Mouse (Mus musculus): Measurements from ENCODE around the gene Dgcr6. TPM values are rescaled to one million over a fixed set of nuclear protein-coding genes. Genes with fewer than 3 reads are reported as not detected.
"Not testable (repeated sequence)": the region's sequence is repeated elsewhere in the genome, so short reads cannot be mapped to it uniquely, and the experiment has no call there.

Gene Dgcr6
- polyA plus RNA-seq (2015; fragmentation: Nextera tagmentation; extraction: Ambion mirVana) = 145 and 156 TPM in 2 replicates

- Histone ChIP-seq H3K36me3 (ENCODE audit: control insufficient read depth, insufficient read depth) (no peaks in the 10 kb centered on the region), H3K9me3 (ENCODE audit: control insufficient read depth, low read length) (no peaks in the 10 kb centered on the region), H3K4me3 (replicated peaks; ENCODE audit: low read length) (no peak within 1 kb of the TSS), H3K27me3 (replicated peaks; ENCODE audit: control insufficient read depth, insufficient read depth, low read length) (no peaks in the 10 kb centered on the region), H3K9ac (replicated peaks; ENCODE audit: low read depth, low read length) (no peak within 1 kb of the TSS; the same call in 1 of the 2 replicates), H3K4me1 (replicated peaks; ENCODE audit: control insufficient read depth, insufficient read depth, low read length) (peaks cover 2% of the 10 kb centered on the region; the same call in 1 of the 2 replicates), H3K27ac (ENCODE audit: low read length) (no peak within 1 kb of the TSS), H3K4me2 (ENCODE audit: low read length) (no peak within 1 kb of the TSS)
- peak; percentile 90 for ATAC-seq
- WGBS = 14% methylated on average over 11 of the region's 11 CpGs
These were observed at the start of gene Dgcr6 for GRCm38 (mm10) chr16:18052731-18053202. Gene Dgcr6, plus strand, starts transcription at chr16:18052860.

- 65% methylated on average over 5 of the region's 5 CpGs for WGBS
- no peak overlapping the region for H3K4me2 ChIP-seq (ENCODE audit: low read length)
These were observed 48.1 kb upstream of the Dgcr6 start for GRCm38 (mm10) chr16:18004589-18004988.

GRCm38 (mm10) chr16:18007083-18007482, 45.6 kb upstream of the Dgcr6 start:
- no peak overlapping the region for H3K27ac ChIP-seq (ENCODE audit: low read length)
- no peaks in the 10 kb centered on the region for H3K9me3 ChIP-seq (ENCODE audit: control insufficient read depth, low read length)
- no peak for ATAC-seq
- no peaks in the 10 kb centered on the region for H3K4me1 ChIP-seq (replicated peaks; ENCODE audit: control insufficient read depth, insufficient read depth, low read length)
- no peak overlapping the region for H3K4me2 ChIP-seq (ENCODE audit: low read length)
- H3K36me3 ChIP-seq (ENCODE audit: control insufficient read depth, insufficient read depth) = no peaks in the 10 kb centered on the region
- no peaks in the 10 kb centered on the region for H3K27me3 ChIP-seq (replicated peaks; ENCODE audit: control insufficient read depth, insufficient read depth, low read length)
- H3K4me3 ChIP-seq (replicated peaks; ENCODE audit: low read length) = no peak overlapping the region
- WGBS = 40% methylated on average over 4 of the region's 4 CpGs
- no peak overlapping the region for H3K9ac ChIP-seq (replicated peaks; ENCODE audit: low read depth, low read length)

More at GRCm38 (mm10) chr16:18004589-18004988, 48.1 kb upstream of the Dgcr6 start:
- Histone ChIP-seq H3K27ac (ENCODE audit: low read length) (no peak overlapping the region), H3K4me3 (replicated peaks; ENCODE audit: low read length) (no peak overlapping the region), H3K9me3 (ENCODE audit: control insufficient read depth, low read length) (no peaks in the 10 kb centered on the region), H3K9ac (replicated peaks; ENCODE audit: low read depth, low read length) (no peak overlapping the region), H3K36me3 (ENCODE audit: control insufficient read depth, insufficient read depth) (no peaks in the 10 kb centered on the region), H3K4me1 (replicated peaks; ENCODE audit: control insufficient read depth, insufficient read depth, low read length) (no peaks in the 10 kb centered on the region), H3K27me3 (replicated peaks; ENCODE audit: control insufficient read depth, insufficient read depth, low read length) (no peaks in the 10 kb centered on the region)
- ATAC-seq = no peak

- H3K27ac ChIP-seq (ENCODE audit: low read length) = no peak overlapping the region
- no peak overlapping the region for H3K4me2 ChIP-seq (ENCODE audit: low read length)
- H3K27me3 ChIP-seq (replicated peaks; ENCODE audit: control insufficient read depth, insufficient read depth, low read length) = no peaks in the 10 kb centered on the region
- no peaks in the 10 kb centered on the region for H3K36me3 ChIP-seq (ENCODE audit: control insufficient read depth, insufficient read depth)
- no peak for ATAC-seq
- no peaks in the 10 kb centered on the region for H3K4me1 ChIP-seq (replicated peaks; ENCODE audit: control insufficient read depth, insufficient read depth, low read length)
- no peak overlapping the region for H3K4me3 ChIP-seq (replicated peaks; ENCODE audit: low read length)
- no peak overlapping the region for H3K9ac ChIP-seq (replicated peaks; ENCODE audit: low read depth, low read length)
- no peaks in the 10 kb centered on the region for H3K9me3 ChIP-seq (ENCODE audit: control insufficient read depth, low read length)
- 82% methylated on average over 6 of the region's 6 CpGs for WGBS
These were observed 41.6 kb upstream of the Dgcr6 start for GRCm38 (mm10) chr16:18011101-18011500.

GRCm38 (mm10) chr16:18016482-18016881, 36.2 kb upstream of the Dgcr6 start:
- ATAC-seq; H3K4me1 ChIP-seq (replicated peaks; ENCODE audit: control insufficient read depth, insufficient read depth, low read length); H3K27ac ChIP-seq (ENCODE audit: low read length); H3K4me3 ChIP-seq (replicated peaks; ENCODE audit: low read length); H3K36me3 ChIP-seq (ENCODE audit: control insufficient read depth, insufficient read depth); H3K4me2 ChIP-seq (ENCODE audit: low read length); H3K9me3 ChIP-seq (ENCODE audit: control insufficient read depth, low read length); H3K9ac ChIP-seq (replicated peaks; ENCODE audit: low read depth, low read length); H3K27me3 ChIP-seq (replicated peaks; ENCODE audit: control insufficient read depth, insufficient read depth, low read length): not testable (repeated sequence)
- 65% methylated on average over 4 of the region's 4 CpGs for WGBS

GRCm38 (mm10) chr16:18022780-18023557, 29.7 kb upstream of the Dgcr6 start:
- H3K9me3 ChIP-seq (ENCODE audit: control insufficient read depth, low read length) = no peaks in the 10 kb centered on the region
- H3K27me3 ChIP-seq (replicated peaks; ENCODE audit: control insufficient read depth, insufficient read depth, low read length) = no peaks in the 10 kb centered on the region
- H3K4me1 ChIP-seq (replicated peaks; ENCODE audit: control insufficient read depth, insufficient read depth, low read length) = no peaks in the 10 kb centered on the region
- 75% methylated on average over 8 of the region's 8 CpGs for WGBS
- H3K4me3 ChIP-seq (replicated peaks; ENCODE audit: low read length) = no peak overlapping the region
- no peak overlapping the region for H3K9ac ChIP-seq (replicated peaks; ENCODE audit: low read depth, low read length)
- no peak overlapping the region for H3K27ac ChIP-seq (ENCODE audit: low read length)
- no peaks in the 10 kb centered on the region for H3K36me3 ChIP-seq (ENCODE audit: control insufficient read depth, insufficient read depth)
- no peak for ATAC-seq
- H3K4me2 ChIP-seq (ENCODE audit: low read length) = no peak overlapping the region

GRCm38 (mm10) chr16:18027371-18027770, 25.3 kb upstream of the Dgcr6 start:
- Histone ChIP-seq H3K9me3 (ENCODE audit: control insufficient read depth, low read length) (no peaks in the 10 kb centered on the region), H3K27me3 (replicated peaks; ENCODE audit: control insufficient read depth, insufficient read depth, low read length) (no peaks in the 10 kb centered on the region), H3K4me1 (replicated peaks; ENCODE audit: control insufficient read depth, insufficient read depth, low read length) (no peaks in the 10 kb centered on the region), H3K36me3 (ENCODE audit: control insufficient read depth, insufficient read depth) (no peaks in the 10 kb centered on the region), H3K4me2 (ENCODE audit: low read length) (no peak overlapping the region), H3K27ac (ENCODE audit: low read length) (no peak overlapping the region), H3K4me3 (replicated peaks; ENCODE audit: low read length) (no peak overlapping the region), H3K9ac (replicated peaks; ENCODE audit: low read depth, low read length) (no peak overlapping the region)
- 61% methylated on average over 2 of the region's 2 CpGs for WGBS
- no peak for ATAC-seq

- H3K27ac ChIP-seq (ENCODE audit: low read length) = no peak overlapping the region
- 38% methylated on average over 2 of the region's 2 CpGs for WGBS
- no peak for ATAC-seq
- H3K4me1 ChIP-seq (replicated peaks; ENCODE audit: control insufficient read depth, insufficient read depth, low read length) = no peaks in the 10 kb centered on the region
- no peak overlapping the region for H3K9ac ChIP-seq (replicated peaks; ENCODE audit: low read depth, low read length)
- no peak overlapping the region for H3K4me2 ChIP-seq (ENCODE audit: low read length)
- H3K9me3 ChIP-seq (ENCODE audit: control insufficient read depth, low read length) = no peaks in the 10 kb centered on the region
- H3K36me3 ChIP-seq (ENCODE audit: control insufficient read depth, insufficient read depth) = no peaks in the 10 kb centered on the region
- no peak overlapping the region for H3K4me3 ChIP-seq (replicated peaks; ENCODE audit: low read length)
- no peaks in the 10 kb centered on the region; the same call in 1 of the 2 replicates for H3K27me3 ChIP-seq (replicated peaks; ENCODE audit: control insufficient read depth, insufficient read depth, low read length)
These were observed 20.9 kb upstream of the Dgcr6 start for GRCm38 (mm10) chr16:18031752-18032151.

GRCm38 (mm10) chr16:18033289-18033688, 19.4 kb upstream of the Dgcr6 start:
- 88% methylated on average over 4 of the region's 4 CpGs for whole genome bisulfite sequencing
- Histone ChIP-seq H3K9ac (replicated peaks; ENCODE audit: low read depth, low read length) (no peak overlapping the region), H3K9me3 (ENCODE audit: control insufficient read depth, low read length) (no peaks in the 10 kb centered on the region), H3K4me3 (replicated peaks; ENCODE audit: low read length) (no peak overlapping the region), H3K27me3 (replicated peaks; ENCODE audit: control insufficient read depth, insufficient read depth, low read length) (no peaks in the 10 kb centered on the region; the same call in 1 of the 2 replicates), H3K36me3 (ENCODE audit: control insufficient read depth, insufficient read depth) (no peaks in the 10 kb centered on the region), H3K4me2 (ENCODE audit: low read length) (no peak overlapping the region), H3K27ac (ENCODE audit: low read length) (no peak overlapping the region), H3K4me1 (replicated peaks; ENCODE audit: control insufficient read depth, insufficient read depth, low read length) (no peaks in the 10 kb centered on the region)
- ATAC-seq = no peak
